Mouse (Mus musculus) hindbrain, postnatal 0 days (tissue): Measurements from ENCODE around the gene Adcy9. TPM values are rescaled to one million over a fixed set of nuclear protein-coding genes. Genes with fewer than 3 reads are reported as not detected.

Experiments
- ATAC-seq: fragments of 200-750 bp; cut with Nextera tagmentation; 2 replicates; pipeline ENCODE4 v1.8.0; 2017; ENCODE audit warnings: mild to moderate bottlenecking, moderate TSS enrichment, moderate library complexity
- DNase-seq: peaks from one replicate; pipeline ENCODE4 v3.0.0-alpha.2; 2015; ENCODE audit warnings: low spot score
- H3K27ac ChIP-seq: fragments of 300-500 bp; sonication (generic); 2 replicates; pipeline ENCODE4 v1.5.1; 2014; ENCODE audit warnings: mild to moderate bottlenecking
- H3K27me3 ChIP-seq: fragments of 300-500 bp; sonication (generic); 2 replicates; pipeline ENCODE4 v1.6.1; 2014; ENCODE audit warnings: low read length, mixed read lengths; ENCODE audit not compliant: insufficient read depth
- H3K36me3 ChIP-seq: fragments of 300-500 bp; sonication (generic); 2 replicates; pipeline ENCODE4 v1.6.1; 2014; ENCODE audit warnings: low read length, mixed read lengths; ENCODE audit not compliant: insufficient read depth
- H3K4me1 ChIP-seq: fragments of 300-500 bp; sonication (generic); 2 replicates; pipeline ENCODE4 v1.6.1; 2014; ENCODE audit warnings: antibody characterized with exemption, low read length, mixed read lengths; ENCODE audit not compliant: insufficient read depth
- H3K4me2 ChIP-seq: fragments of 300-500 bp; sonication (generic); 2 replicates; pipeline ENCODE4 v1.6.1; 2014; ENCODE audit warnings: low read depth, mild to moderate bottlenecking, low read length, moderate library complexity, mixed read lengths
- H3K4me3 ChIP-seq: fragments of 300-500 bp; sonication (generic); 2 replicates; pipeline ENCODE4 v1.5.1; 2014; ENCODE audit warnings: low read length
- H3K9ac ChIP-seq: fragments of 300-500 bp; sonication (generic); replicated peaks from 2 replicates; pipeline ENCODE4 v1.6.1; 2014; ENCODE audit warnings: mild to moderate bottlenecking, low read length, moderate library complexity, mixed read lengths
- H3K9me3 ChIP-seq: fragments of 300-500 bp; sonication (generic); 2 replicates; pipeline ENCODE4 v1.6.1; 2016; ENCODE audit warnings: low read length, mixed read lengths
- CTCF ChIP-seq: IDR thresholded peaks from 2 replicates; pipeline ENCODE4 v1.5.1; 2016; ENCODE audit warnings: antibody characterized with exemption, control low read depth, low read depth
- WGBS: fragments of 180-500 bp; shearing (Covaris S2); extraction: QIAGEN DNeasy Blood & Tissue Kit; methylation state at CpG from one replicate; pipeline ENCODE4 v1.1.7; 2014; 5-methylcytosine and 5-hydroxymethylcytosine counted together
- polyA plus RNA-seq: library from polyadenylated mRNA; unstranded; fragments of >200 nt; fragmentation: Nextera tagmentation; extraction: Ambion mirVana; gene quantifications from 2 replicates; pipeline ENCODE4 v1.2.1, GENCODE M21; 2015
- total RNA-seq: library from RNA; depleted of rRNA; stranded (reverse); fragments of >200 nt; gene quantifications from 2 replicates; pipeline ENCODE4 v1.2.3, GENCODE M21; 2014

Gene Adcy9
- total and polyA plus RNA-seq, 2 experiments from 2014 or later, result 4.3 to 31.6 TPM

DNA sequence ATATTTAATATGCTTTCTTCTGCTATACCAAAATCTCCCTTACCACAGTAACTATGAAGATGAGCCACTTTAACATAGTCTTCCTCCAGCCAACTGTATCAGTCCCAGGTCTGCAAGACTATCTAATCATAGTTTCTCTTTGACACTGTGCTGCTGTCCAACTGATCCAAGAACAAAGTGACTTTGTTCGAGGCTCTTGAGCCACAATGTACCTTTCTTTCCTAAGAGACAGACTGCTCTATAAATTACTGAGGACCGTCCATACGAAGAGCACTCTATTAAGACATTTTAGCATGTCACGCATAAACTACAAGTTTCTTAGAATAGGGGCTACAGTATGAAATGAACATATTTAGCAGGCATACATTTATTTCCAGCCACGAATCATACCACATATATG lies 46.0 kb downstream of the Adcy9 start:
- ATAC-seq (no peak), DNase-seq (no peak)
- no peak overlapping the region for H3K27ac ChIP-seq
- H3K27me3 ChIP-seq, result no peaks in the 10 kb centered on the region
- H3K4me3 ChIP-seq, result no peak overlapping the region
- H3K9me3 ChIP-seq, result no peaks in the 10 kb centered on the region
- no peak for TF ChIP-seq CTCF
- no peak overlapping the region for H3K9ac ChIP-seq
- WGBS, result 80% methylated on average over 5 of the region's 5 CpGs
- H3K4me2 ChIP-seq, result no peak overlapping the region
- H3K36me3 ChIP-seq, result no peaks in the 10 kb centered on the region
- H3K4me1 ChIP-seq, result 0 out of 2 replicates have a peak, but pooled peaks cover 10% of the 10 kb centered on the region

DNA sequence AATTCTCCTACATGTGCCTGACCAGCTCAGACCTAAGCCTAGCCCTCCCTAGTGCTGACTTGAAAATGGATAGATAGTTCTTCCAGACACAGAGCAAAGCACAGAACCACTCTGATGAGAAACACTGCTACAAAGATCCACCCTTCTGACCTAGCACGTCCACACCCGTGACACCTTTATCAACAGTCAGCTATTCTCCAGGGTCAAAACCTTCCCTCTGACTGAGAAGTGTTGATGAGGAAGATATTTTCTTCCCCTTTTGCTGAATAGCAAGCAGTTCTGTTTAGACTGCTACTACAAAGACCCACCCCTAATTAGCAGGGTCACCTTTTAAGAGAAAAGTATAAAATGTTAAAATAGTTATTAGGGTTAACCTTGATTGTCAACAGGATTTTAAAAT lies 49.3 kb downstream of the Adcy9 start:
- ATAC-seq, result no peak
- H3K9me3 ChIP-seq, result no peaks in the 10 kb centered on the region
- no peak overlapping the region for H3K27ac ChIP-seq
- H3K4me2 ChIP-seq, result no peak overlapping the region
- H3K27me3 ChIP-seq, result no peaks in the 10 kb centered on the region
- no peak for TF ChIP-seq CTCF
- no peaks in the 10 kb centered on the region for H3K36me3 ChIP-seq
- 0 out of 2 replicates have a peak, but pooled peaks cover 10% of the 10 kb centered on the region for H3K4me1 ChIP-seq
- no peak overlapping the region for H3K4me3 ChIP-seq
- 87% methylated on average over 2 of the region's 2 CpGs for WGBS
- no peak for DNase-seq
- H3K9ac ChIP-seq, result no peak overlapping the region

DNA sequence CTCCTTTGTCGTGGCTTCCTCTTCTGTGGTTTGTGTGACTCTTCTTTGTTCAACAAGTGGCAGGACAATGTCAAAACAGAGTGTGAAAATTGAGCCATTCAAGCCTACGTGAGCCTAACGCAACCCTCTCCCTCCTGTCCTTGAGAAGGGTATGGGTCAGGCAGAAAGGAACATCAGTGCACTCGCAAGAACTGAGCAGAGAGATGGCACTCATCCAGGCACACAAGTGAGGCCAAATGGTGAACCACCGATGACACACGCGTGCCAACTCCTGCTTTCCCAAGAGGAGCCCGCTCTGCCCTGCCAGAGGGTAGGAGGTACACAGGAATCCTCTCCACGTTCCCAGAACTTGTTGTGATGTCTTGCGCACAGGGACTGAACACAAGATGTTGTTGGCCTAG lies 50.2 kb downstream of the Adcy9 start:
- Histone ChIP-seq H3K9me3 (no peaks in the 10 kb centered on the region), H3K4me2 (no peak overlapping the region), H3K4me1 (0 out of 2 replicates have a peak, but pooled peaks cover 10% of the 10 kb centered on the region), H3K27me3 (no peaks in the 10 kb centered on the region), H3K9ac (no peak overlapping the region), H3K4me3 (no peak overlapping the region), H3K36me3 (no peaks in the 10 kb centered on the region), H3K27ac (no peak overlapping the region)
- 45% methylated on average over 10 of the region's 10 CpGs for WGBS
- no peak for TF ChIP-seq CTCF
- ATAC-seq, result no peak
- peak; percentile 46 for DNase-seq

DNA sequence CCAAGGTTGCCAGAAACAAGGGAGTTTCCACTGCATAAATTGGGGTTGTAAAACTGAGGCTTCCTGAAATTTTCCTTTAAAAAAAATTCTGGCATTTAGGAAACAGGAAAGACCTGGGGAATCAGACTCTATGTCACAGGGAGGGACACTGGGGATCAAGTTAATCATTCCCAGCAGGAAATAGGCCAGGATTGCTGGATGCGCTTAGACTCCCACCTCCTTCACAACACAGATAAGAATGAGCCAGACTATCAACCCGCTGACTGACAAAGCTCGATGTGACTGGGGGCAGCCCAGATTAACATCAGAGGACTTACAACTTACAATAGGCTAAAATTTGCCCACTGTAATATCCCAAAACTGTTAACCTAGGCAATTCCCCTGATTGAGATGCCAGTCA lies 52.4 kb downstream of the Adcy9 start:
- TF ChIP-seq CTCF, result no peak
- H3K36me3 ChIP-seq, result no peaks in the 10 kb centered on the region
- 0 out of 2 replicates have a peak, but pooled peaks cover 10% of the 10 kb centered on the region for H3K4me1 ChIP-seq
- no peak overlapping the region for H3K9ac ChIP-seq
- no peaks in the 10 kb centered on the region for H3K9me3 ChIP-seq
- no peak overlapping the region for H3K4me2 ChIP-seq
- H3K27ac ChIP-seq, result no peak overlapping the region
- 59% methylated on average over 3 of the region's 3 CpGs for WGBS
- no peak overlapping the region for H3K4me3 ChIP-seq
- H3K27me3 ChIP-seq, result no peaks in the 10 kb centered on the region
- no peak for ATAC-seq
- no peak for DNase-seq

DNA sequence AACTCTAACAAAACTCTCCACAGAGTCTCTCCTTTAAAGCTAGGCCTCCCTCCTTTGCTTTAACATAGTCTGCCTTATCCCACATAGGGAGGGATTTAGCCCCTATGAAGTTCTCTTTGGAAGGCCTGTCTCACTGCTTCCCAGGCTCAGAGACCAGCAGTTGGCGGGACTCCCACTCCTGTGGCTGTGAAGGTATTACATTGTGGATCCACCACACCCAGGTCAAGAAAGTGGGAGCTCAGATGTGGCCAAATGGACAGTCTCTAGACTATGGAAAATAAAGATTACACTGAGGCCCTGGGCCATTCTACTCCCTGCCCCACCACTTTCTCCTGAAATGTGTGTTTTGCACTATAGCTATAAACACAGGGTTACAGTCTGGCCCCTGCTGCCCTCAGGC lies 53.0 kb downstream of the Adcy9 start:
- TF ChIP-seq CTCF, result no peak
- WGBS, result 86% methylated on average over 1 of the region's 1 CpGs
- no peaks in the 10 kb centered on the region for H3K27me3 ChIP-seq

DNA sequence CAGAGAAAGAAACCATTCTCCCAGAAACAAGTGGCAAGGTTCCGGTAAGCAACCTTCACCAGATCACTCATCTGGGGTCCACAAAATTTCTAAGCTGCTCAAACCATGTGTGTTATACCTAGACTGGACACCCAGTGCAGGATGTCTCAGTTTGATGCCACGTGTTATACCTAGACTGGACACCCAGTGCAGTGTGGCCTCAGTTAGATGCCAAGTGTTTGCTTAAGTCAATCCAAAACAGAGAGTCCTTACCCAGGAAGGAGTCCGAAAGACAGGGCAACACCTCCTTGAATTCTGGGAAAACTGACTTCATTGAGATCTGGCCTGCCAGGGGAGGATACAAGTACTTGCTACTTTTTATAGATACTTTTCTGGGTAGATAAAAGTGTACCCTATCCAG lies 53.6 kb downstream of the Adcy9 start:
- 95% methylated on average over 3 of the region's 3 CpGs for WGBS
- no peaks in the 10 kb centered on the region for H3K36me3 ChIP-seq
- no peak for TF ChIP-seq CTCF
- ATAC-seq (no peak), DNase-seq (no peak)
- H3K4me2 ChIP-seq, result no peak overlapping the region
- no peak overlapping the region for H3K4me3 ChIP-seq
- H3K9me3 ChIP-seq, result no peaks in the 10 kb centered on the region
- no peaks in the 10 kb centered on the region for H3K27me3 ChIP-seq
- H3K27ac ChIP-seq, result no peak overlapping the region
- no peak overlapping the region for H3K9ac ChIP-seq
- 0 out of 2 replicates have a peak, but pooled peaks cover 10% of the 10 kb centered on the region for H3K4me1 ChIP-seq

More for the DNA sequence above, 53.0 kb downstream of the Adcy9 start:
- ATAC-seq, result no peak
- H3K4me3 ChIP-seq, result no peak overlapping the region
- H3K4me2 ChIP-seq, result no peak overlapping the region
- no peaks in the 10 kb centered on the region for H3K9me3 ChIP-seq
- H3K4me1 ChIP-seq, result 0 out of 2 replicates have a peak, but pooled peaks cover 10% of the 10 kb centered on the region
- DNase-seq, result no peak
- H3K36me3 ChIP-seq, result no peaks in the 10 kb centered on the region
- H3K27ac ChIP-seq, result no peak overlapping the region
- H3K9ac ChIP-seq, result no peak overlapping the region

DNA sequence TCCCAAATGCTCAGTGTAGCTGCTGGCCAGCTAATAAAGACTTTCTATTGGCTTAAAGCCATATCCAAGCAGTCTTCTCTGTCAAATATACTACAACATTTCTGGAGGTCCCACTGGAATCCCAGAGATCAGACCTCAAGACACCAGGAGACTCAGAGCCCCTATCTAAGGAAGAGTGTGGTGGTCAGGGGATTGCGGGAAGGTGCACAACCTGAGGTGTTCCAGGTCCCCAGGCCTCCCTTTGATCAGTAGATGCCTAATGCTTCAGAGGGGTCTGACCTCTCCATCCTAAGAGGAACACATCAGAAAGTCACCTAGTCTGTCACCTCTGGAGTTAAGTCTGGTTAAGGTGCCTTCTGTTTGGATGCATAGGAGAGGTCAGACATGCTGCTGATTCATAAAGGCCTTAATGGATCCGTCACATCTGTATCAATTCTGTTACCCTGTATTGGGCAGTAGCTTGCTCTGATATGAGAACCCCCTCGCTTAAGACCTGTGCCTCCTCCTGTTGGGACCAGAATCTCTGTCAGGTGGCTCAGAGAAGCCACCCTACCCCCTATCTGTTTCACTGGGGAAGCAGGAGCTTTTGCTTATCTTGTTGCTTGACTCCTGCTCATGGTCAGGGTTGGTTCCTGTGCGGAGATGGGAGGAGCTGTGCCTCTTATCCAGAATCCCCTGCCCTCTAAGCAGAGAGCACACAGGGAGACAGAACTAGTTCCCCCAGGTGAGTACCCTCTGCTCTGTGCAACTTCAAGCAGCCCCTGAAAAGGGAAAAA lies 56.8 kb downstream of the Adcy9 start:
- no peak overlapping the region for H3K4me2 ChIP-seq
- no peak for DNase-seq
- no peak for ATAC-seq
- no peak overlapping the region for H3K27ac ChIP-seq
- H3K4me1 ChIP-seq, result no peaks in the 10 kb centered on the region
- no peaks in the 10 kb centered on the region for H3K36me3 ChIP-seq
- H3K9me3 ChIP-seq, result no peaks in the 10 kb centered on the region
- TF ChIP-seq CTCF, result no peak
- no peak overlapping the region for H3K9ac ChIP-seq
- 89% methylated on average over 4 of the region's 4 CpGs for WGBS
- no peaks in the 10 kb centered on the region for H3K27me3 ChIP-seq
- H3K4me3 ChIP-seq, result no peak overlapping the region
